Mouse (Mus musculus): ENCODE data around the gene Dars2. TPM values are rescaled to one million over a fixed set of nuclear protein-coding genes. Genes with fewer than 3 reads are reported as not detected.
"Not testable (repeated sequence)": the region's sequence is repeated elsewhere in the genome, so short reads cannot be mapped to it uniquely, and the experiment has no call there.

Dars2 gene
- total and polyA plus RNA-seq, 3 experiments = 46.2 to 64.7 (median 55.3) TPM

- Histone ChIP-seq H3K27me3 (replicated peaks) (no peaks in the 10 kb centered on the region), H3K36me3 (replicated peaks in 1 of 2; ENCODE audit: control insufficient read depth in 1 of 2, insufficient read depth in 1 of 2, low read length in 1 of 2) (peaks cover 25 to 47% of the 10 kb centered on the region in 2 experiments), H3K27ac (ENCODE audit: insufficient read depth, low read depth) (no peak overlapping the region), H3K9me3 (replicated peaks; ENCODE audit: low read length) (no peaks in the 10 kb centered on the region), H3K4me1 (ENCODE audit: control insufficient read depth in 1 of 2, insufficient read depth in 2 of 2) (peaks cover 5 to 54% of the 10 kb centered on the region in 2 experiments; a peak in 3 of 4 replicates), H3K79me2 (replicated peaks; ENCODE audit: control insufficient read depth, extremely low read depth, insufficient read depth, poor library complexity, severe bottlenecking) (peaks cover 18% of the 10 kb centered on the region), H3K4me3 (replicated peaks in 1 of 3; ENCODE audit: low read depth in 2 of 3, low read length in 2 of 3, poor library complexity in 1 of 3) (no peak overlapping the region), H3K4me2 (ENCODE audit: insufficient read depth, low read depth, poor library complexity, severe bottlenecking) (no peak overlapping the region), H3K9ac (ENCODE audit: insufficient read depth, low read depth) (no peak overlapping the region)
- dilution Hi-C loops (cut with MboI; ENCODE audit: extremely low pct_ligation_motif_present, extremely low pct_unique_long_range_greater_than_20kb, low sequenced_read_pairs) (no loop called here), in situ Hi-C loops (cut with MboI; ENCODE audit: low pct_ligation_motif_present, low pct_unique_long_range_greater_than_20kb, low sequenced_read_pairs) (no loop called here)
- TF ChIP-seq TCF12 (IDR thresholded peaks at IDR 0.05; ENCODE audit: low read depth, low read length) (no peak), KAT2A (IDR thresholded peaks at IDR 0.05; ENCODE audit: insufficient replicate concordance, low read length) (no peak), POLR2AphosphoS2 (IDR thresholded peaks at IDR 0.05; ENCODE audit: low read depth, low read length) (no peak), PAX5 (IDR thresholded peaks at IDR 0.05; ENCODE audit: low read length) (no peak), CHD2 (IDR thresholded peaks at IDR 0.05; ENCODE audit: low read length) (no peak), MYC (IDR thresholded peaks at IDR 0.05; ENCODE audit: low read depth, low read length) (no peak), JUN (IDR thresholded peaks at IDR 0.05; ENCODE audit: insufficient read depth, low read depth, low read length) (no peak), MAX (IDR thresholded peaks at IDR 0.05; ENCODE audit: low read length) (no peak), ETS1 (conservative IDR thresholded peaks at IDR 0.05; ENCODE audit: low read depth, low read length) (no peak), SMC3 (IDR thresholded peaks at IDR 0.05; ENCODE audit: low read depth, low read length) (no peak), RAD21 (IDR thresholded peaks at IDR 0.05; ENCODE audit: low read depth, low read length) (no peak), ZNF384 (IDR thresholded peaks at IDR 0.05; ENCODE audit: low read depth, low read length) (no peak), IRF4 (IDR thresholded peaks at IDR 0.05; ENCODE audit: low read depth, low read length) (no peak), USF1 (IDR thresholded peaks at IDR 0.05; ENCODE audit: low read depth, low read length) (no peak), MAFK (IDR thresholded peaks at IDR 0.05; ENCODE audit: insufficient replicate concordance, low read length) (no peak)
- DNase-seq (ENCODE audit: extremely low read depth) = no peak
Measured at GRCm38 (mm10) chr1:161031881-161032280, 38.6 kb downstream of the Dars2 start.

GRCm38 (mm10) chr1:161030058-161030457 is 40.4 kb downstream of the Dars2 start:
- in situ Hi-C loops (cut with MboI; ENCODE audit: low pct_ligation_motif_present, low pct_unique_long_range_greater_than_20kb, low sequenced_read_pairs) = no loop called here

GRCm38 (mm10) chr1:161028427-161028826 is 42.0 kb downstream of the Dars2 start:
- Histone ChIP-seq H3K4me1 (ENCODE audit: control insufficient read depth in 1 of 2, insufficient read depth in 2 of 2) (peaks cover 5 to 55% of the 10 kb centered on the region in 2 experiments; a peak in 3 of 4 replicates), H3K36me3 (replicated peaks in 1 of 2; ENCODE audit: control insufficient read depth in 1 of 2, insufficient read depth in 1 of 2, low read length in 1 of 2) (peaks cover 11 to 38% of the 10 kb centered on the region in 2 experiments)
- H3K79me2 ChIP-seq (replicated peaks; ENCODE audit: control insufficient read depth, extremely low read depth, insufficient read depth, poor library complexity, severe bottlenecking); in situ Hi-C loops (cut with MboI; ENCODE audit: low pct_ligation_motif_present, low pct_unique_long_range_greater_than_20kb, low sequenced_read_pairs); H3K4me3 ChIP-seq (replicated peaks in 1 of 3; ENCODE audit: low read depth in 2 of 3, low read length in 2 of 3, poor library complexity in 1 of 3); H3K9me3 ChIP-seq (replicated peaks; ENCODE audit: low read length); H3K27me3 ChIP-seq (replicated peaks); dilution Hi-C loops (cut with MboI; ENCODE audit: extremely low pct_ligation_motif_present, extremely low pct_unique_long_range_greater_than_20kb, low sequenced_read_pairs); H3K4me2 ChIP-seq (ENCODE audit: insufficient read depth, low read depth, poor library complexity, severe bottlenecking); DNase-seq (ENCODE audit: extremely low read depth); H3K27ac ChIP-seq (ENCODE audit: insufficient read depth, low read depth); H3K9ac ChIP-seq (ENCODE audit: insufficient read depth, low read depth): not testable (repeated sequence)

More at GRCm38 (mm10) chr1:161030058-161030457, 40.4 kb downstream of the Dars2 start:
- Histone ChIP-seq H3K4me2 (ENCODE audit: insufficient read depth, low read depth, poor library complexity, severe bottlenecking) (no peak overlapping the region), H3K36me3 (replicated peaks in 1 of 2; ENCODE audit: control insufficient read depth in 1 of 2, insufficient read depth in 1 of 2, low read length in 1 of 2) (peaks cover 11 to 32% of the 10 kb centered on the region in 2 experiments), H3K4me3 (replicated peaks in 1 of 3; ENCODE audit: low read depth in 2 of 3, low read length in 2 of 3, poor library complexity in 1 of 3) (no peak overlapping the region), H3K4me1 (ENCODE audit: control insufficient read depth in 1 of 2, insufficient read depth in 2 of 2) (peaks cover 5 to 59% of the 10 kb centered on the region in 2 experiments; a peak in 3 of 4 replicates), H3K9ac (ENCODE audit: insufficient read depth, low read depth) (no peak overlapping the region), H3K27ac (ENCODE audit: insufficient read depth, low read depth) (no peak overlapping the region), H3K27me3 (replicated peaks) (no peaks in the 10 kb centered on the region), H3K9me3 (replicated peaks; ENCODE audit: low read length) (no peaks in the 10 kb centered on the region), H3K79me2 (replicated peaks; ENCODE audit: control insufficient read depth, extremely low read depth, insufficient read depth, poor library complexity, severe bottlenecking) (peaks cover under 1% of the 10 kb centered on the region; the same call in 1 of the 2 replicates)
- DNase-seq (ENCODE audit: extremely low read depth) = peak; percentile 36
- no peak for TF ChIP-seq MAZ (IDR thresholded peaks at IDR 0.05; ENCODE audit: low read depth, low read length)
- no peak for TF ChIP-seq SMC3 (IDR thresholded peaks at IDR 0.05; ENCODE audit: low read depth, low read length)
- no peak for TF ChIP-seq MEF2A (IDR thresholded peaks at IDR 0.05; ENCODE audit: borderline replicate concordance, low read depth, low read length)
- no peak for TF ChIP-seq SIN3A (IDR thresholded peaks at IDR 0.05; ENCODE audit: low read length)
- TF ChIP-seq JUN (IDR thresholded peaks at IDR 0.05; ENCODE audit: insufficient read depth, low read depth, low read length) = no peak
- no peak for TF ChIP-seq POLR2A (IDR thresholded peaks at IDR 0.05; ENCODE audit: low read depth, low read length)
- no peak for TF ChIP-seq CTCF (conservative IDR thresholded peaks at IDR 0.05 in 1 of 2, IDR thresholded peaks at IDR 0.05 in 1 of 2; ENCODE audit: low read depth in 2 of 2, low read length in 2 of 2)
- no peak for TF ChIP-seq RCOR1 (conservative IDR thresholded peaks at IDR 0.05; ENCODE audit: low read depth, low read length)
- TF ChIP-seq E2F4 (IDR thresholded peaks at IDR 0.05; ENCODE audit: insufficient replicate concordance, low read depth, low read length) = no peak
- TF ChIP-seq USF1 (IDR thresholded peaks at IDR 0.05; ENCODE audit: low read depth, low read length) = peak; percentile 56
- no peak for TF ChIP-seq ZMIZ1 (IDR thresholded peaks at IDR 0.05; ENCODE audit: low read depth, low read length)
- TF ChIP-seq MAX (IDR thresholded peaks at IDR 0.05; ENCODE audit: low read length) = 0 out of 2 replicates have a peak, but pooled peaks have one; percentile 20
- TF ChIP-seq MAFK (IDR thresholded peaks at IDR 0.05; ENCODE audit: insufficient replicate concordance, low read length) = no peak
- no peak for TF ChIP-seq POLR2AphosphoS2 (IDR thresholded peaks at IDR 0.05; ENCODE audit: low read depth, low read length)
- TF ChIP-seq ETS1 (conservative IDR thresholded peaks at IDR 0.05; ENCODE audit: low read depth, low read length) = no peak
- no peak for TF ChIP-seq TBP (conservative IDR thresholded peaks at IDR 0.05; ENCODE audit: low read depth, low read length)
- no peak for TF ChIP-seq RAD21 (IDR thresholded peaks at IDR 0.05; ENCODE audit: low read depth, low read length)
- TF ChIP-seq PAX5 (IDR thresholded peaks at IDR 0.05; ENCODE audit: low read length) = no peak
- TF ChIP-seq MXI1 (IDR thresholded peaks at IDR 0.05; ENCODE audit: low read depth, low read length) = no peak
- TF ChIP-seq USF2 (conservative IDR thresholded peaks at IDR 0.05; ENCODE audit: low read depth, low read length) = peak; percentile 65
- no peak for TF ChIP-seq ZNF384 (IDR thresholded peaks at IDR 0.05; ENCODE audit: low read depth, low read length)
- no peak for TF ChIP-seq ZKSCAN1 (IDR thresholded peaks at IDR 0.05; ENCODE audit: borderline replicate concordance, low read depth, low read length)
- peak; percentile 26; the same call in 1 of the 2 replicates for TF ChIP-seq EP300 (IDR thresholded peaks at IDR 0.05; ENCODE audit: low read length)
- dilution Hi-C loops (cut with MboI; ENCODE audit: extremely low pct_ligation_motif_present, extremely low pct_unique_long_range_greater_than_20kb, low sequenced_read_pairs) = no loop called here
